Mouse (Mus musculus): ENCODE measurements around the gene Snx18. TPM values are rescaled to one million over a fixed set of nuclear protein-coding genes. Genes with fewer than 3 reads are reported as not detected.
A peak's percentile ranks its signal among the peaks of the same experiment; 100 is the strongest.

Gene Snx18
- polyA plus RNA-seq, 1 experiment: 0.07 TPM

DNA sequence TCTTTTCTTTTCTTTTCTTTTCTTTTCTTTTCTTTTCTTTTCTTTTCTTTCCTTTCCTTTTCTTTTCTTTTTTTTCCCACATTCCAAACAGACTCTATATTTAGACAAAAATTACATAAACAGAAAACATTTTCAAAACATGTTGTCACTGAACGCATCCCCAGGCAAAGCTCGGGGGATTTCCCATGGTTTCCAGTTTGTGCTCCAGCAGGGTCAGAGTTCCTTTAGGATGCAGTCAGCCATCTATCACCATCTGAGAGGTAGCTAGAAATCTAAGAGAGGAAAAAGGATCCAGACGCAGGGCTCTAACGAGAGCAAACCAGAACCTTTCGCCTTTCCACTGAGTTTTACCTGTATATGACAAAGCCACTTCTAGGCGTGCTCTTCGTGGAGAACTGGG lies 52.0 kb downstream of the Snx18 start:
- Histone ChIP-seq H3K4me3 (replicated peaks) (no peak overlapping the region), H3K27me3 (ENCODE audit: control insufficient read depth) (no peaks in the 10 kb centered on the region), H3K4me1 (ENCODE audit: control insufficient read depth) (no peaks in the 10 kb centered on the region), H3K9me3 (ENCODE audit: control insufficient read depth, low read length) (peaks cover 11% of the 10 kb centered on the region), H3K36me3 (ENCODE audit: control insufficient read depth) (no peaks in the 10 kb centered on the region)
- TF ChIP-seq GATA1 (IDR thresholded peaks at IDR 0.05; ENCODE audit: low read length) (no peak), TAL1 (IDR thresholded peaks at IDR 0.05; ENCODE audit: low read length) (no peak)

DNA sequence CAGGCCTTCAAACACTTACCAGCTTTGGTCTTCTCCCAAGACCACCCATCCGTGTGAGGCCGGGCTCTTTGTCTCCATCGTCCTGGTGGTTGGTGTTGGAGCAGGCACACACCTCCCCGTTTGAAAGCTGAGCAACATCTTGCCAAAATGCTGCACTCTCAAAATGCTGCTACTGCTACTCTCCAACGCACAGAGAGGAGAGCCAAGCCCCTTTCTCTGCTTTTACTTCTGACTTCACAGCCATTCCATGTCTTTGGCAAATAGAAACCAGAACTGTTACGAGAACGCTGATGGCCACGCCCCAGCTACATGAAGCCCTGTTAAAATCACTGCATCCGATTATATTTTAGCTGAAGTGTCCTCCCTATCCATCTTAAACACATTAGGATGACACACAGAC lies 58.7 kb downstream of the Snx18 start:
- H3K36me3 ChIP-seq (ENCODE audit: control insufficient read depth): no peaks in the 10 kb centered on the region
- no peaks in the 10 kb centered on the region for H3K4me1 ChIP-seq (ENCODE audit: control insufficient read depth)
- TF ChIP-seq TAL1 (IDR thresholded peaks at IDR 0.05; ENCODE audit: low read length) (no peak), GATA1 (IDR thresholded peaks at IDR 0.05; ENCODE audit: low read length) (no peak)
- peaks cover 18% of the 10 kb centered on the region for H3K9me3 ChIP-seq (ENCODE audit: control insufficient read depth, low read length)
- H3K27me3 ChIP-seq (ENCODE audit: control insufficient read depth): no peaks in the 10 kb centered on the region
- H3K4me3 ChIP-seq (replicated peaks): no peak overlapping the region

DNA sequence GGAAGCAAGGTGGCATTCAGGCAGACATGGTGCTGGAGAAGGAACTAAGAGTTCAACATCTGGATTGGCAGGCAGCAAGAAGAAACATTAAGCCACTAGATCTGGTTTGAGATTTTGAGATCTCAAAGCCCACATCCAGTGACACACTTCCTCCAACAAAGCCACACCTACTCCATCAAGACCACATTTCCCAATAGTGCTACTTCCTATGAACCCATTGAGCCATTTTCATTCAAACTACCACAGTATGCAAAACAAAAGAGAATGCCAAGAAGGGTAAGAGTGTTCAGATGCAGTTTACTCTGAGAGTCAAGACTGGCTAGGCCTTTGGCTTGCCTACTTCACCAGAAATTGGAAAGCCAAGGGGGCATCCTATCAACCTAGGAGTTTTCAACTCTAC lies 61.8 kb downstream of the Snx18 start:
- no peaks in the 10 kb centered on the region for H3K4me1 ChIP-seq (ENCODE audit: control insufficient read depth)
- peaks cover 17% of the 10 kb centered on the region for H3K9me3 ChIP-seq (ENCODE audit: control insufficient read depth, low read length)
- no peaks in the 10 kb centered on the region for H3K36me3 ChIP-seq (ENCODE audit: control insufficient read depth)
- no peak overlapping the region for H3K4me3 ChIP-seq (replicated peaks)
- TF ChIP-seq GATA1 (IDR thresholded peaks at IDR 0.05; ENCODE audit: low read length) (no peak), TAL1 (IDR thresholded peaks at IDR 0.05; ENCODE audit: low read length) (no peak)
- H3K27me3 ChIP-seq (ENCODE audit: control insufficient read depth): no peaks in the 10 kb centered on the region

- H3K9me3 ChIP-seq (ENCODE audit: control insufficient read depth, low read length): peaks cover 12% of the 10 kb centered on the region; the same call in 1 of the 2 replicates
- no peaks in the 10 kb centered on the region for H3K4me1 ChIP-seq (ENCODE audit: control insufficient read depth)
- no peaks in the 10 kb centered on the region for H3K36me3 ChIP-seq (ENCODE audit: control insufficient read depth)
- no peaks in the 10 kb centered on the region for H3K27me3 ChIP-seq (ENCODE audit: control insufficient read depth)
- H3K4me3 ChIP-seq (replicated peaks): no peak overlapping the region
- TF ChIP-seq GATA1 (IDR thresholded peaks at IDR 0.05; ENCODE audit: low read length) (no peak), TAL1 (IDR thresholded peaks at IDR 0.05; ENCODE audit: low read length) (0 out of 3 replicates have a peak, but pooled peaks have one; percentile 11)
These were observed 63.1 kb downstream of the Snx18 start for GRCm38 (mm10) chr13:113555226-113555625.

DNA sequence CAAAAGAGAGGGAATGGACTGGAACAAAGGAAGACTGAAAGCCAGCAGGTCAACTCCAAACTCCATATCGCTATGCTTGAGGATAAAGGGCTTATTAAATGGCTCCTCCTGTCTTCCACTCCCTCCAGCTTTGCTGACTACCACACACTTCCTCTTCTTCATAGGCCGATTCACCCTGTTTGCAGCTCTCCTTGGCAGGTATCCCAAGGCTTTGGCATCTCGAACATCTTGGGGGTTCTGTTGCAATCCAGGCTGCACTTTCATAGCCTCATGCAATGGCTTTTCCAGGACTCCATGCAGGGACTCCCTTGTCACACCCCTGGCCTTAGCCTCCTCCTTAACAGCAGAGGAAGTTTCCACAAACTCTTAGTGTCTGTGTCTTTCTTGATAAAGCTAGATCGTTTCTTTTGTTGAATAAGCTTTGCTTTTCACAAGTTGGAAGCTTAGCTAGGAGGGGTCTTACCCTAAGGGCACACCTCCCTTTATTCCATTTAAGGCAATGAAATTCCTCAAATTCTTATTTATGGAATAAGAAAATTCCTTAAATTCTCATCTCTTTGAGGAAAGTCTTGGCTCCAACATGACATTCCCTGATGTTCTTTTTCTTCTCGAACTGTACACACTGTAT lies 64.6 kb downstream of the Snx18 start:
- peaks cover 6% of the 10 kb centered on the region; the same call in 1 of the 2 replicates for H3K9me3 ChIP-seq (ENCODE audit: control insufficient read depth, low read length)
- H3K4me1 ChIP-seq (ENCODE audit: control insufficient read depth): no peaks in the 10 kb centered on the region
- H3K27me3 ChIP-seq (ENCODE audit: control insufficient read depth): no peaks in the 10 kb centered on the region
- no peaks in the 10 kb centered on the region for H3K36me3 ChIP-seq (ENCODE audit: control insufficient read depth)
- TF ChIP-seq TAL1 (IDR thresholded peaks at IDR 0.05; ENCODE audit: low read length): no peak
- no peak for TF ChIP-seq GATA1 (IDR thresholded peaks at IDR 0.05; ENCODE audit: low read length)
- H3K4me3 ChIP-seq (replicated peaks): no peak overlapping the region

GRCm38 (mm10) chr13:113552341-113552740 lies 66.0 kb downstream of the Snx18 start:
- no peaks in the 10 kb centered on the region for H3K36me3 ChIP-seq (ENCODE audit: control insufficient read depth)
- H3K27me3 ChIP-seq (ENCODE audit: control insufficient read depth): no peaks in the 10 kb centered on the region
- H3K4me3 ChIP-seq (replicated peaks): no peak overlapping the region
- no peaks in the 10 kb centered on the region for H3K4me1 ChIP-seq (ENCODE audit: control insufficient read depth)
- peaks cover under 1% of the 10 kb centered on the region; the same call in 1 of the 2 replicates for H3K9me3 ChIP-seq (ENCODE audit: control insufficient read depth, low read length)
- TF ChIP-seq GATA1 (IDR thresholded peaks at IDR 0.05; ENCODE audit: low read length) (no peak), TAL1 (IDR thresholded peaks at IDR 0.05; ENCODE audit: low read length) (no peak)

DNA sequence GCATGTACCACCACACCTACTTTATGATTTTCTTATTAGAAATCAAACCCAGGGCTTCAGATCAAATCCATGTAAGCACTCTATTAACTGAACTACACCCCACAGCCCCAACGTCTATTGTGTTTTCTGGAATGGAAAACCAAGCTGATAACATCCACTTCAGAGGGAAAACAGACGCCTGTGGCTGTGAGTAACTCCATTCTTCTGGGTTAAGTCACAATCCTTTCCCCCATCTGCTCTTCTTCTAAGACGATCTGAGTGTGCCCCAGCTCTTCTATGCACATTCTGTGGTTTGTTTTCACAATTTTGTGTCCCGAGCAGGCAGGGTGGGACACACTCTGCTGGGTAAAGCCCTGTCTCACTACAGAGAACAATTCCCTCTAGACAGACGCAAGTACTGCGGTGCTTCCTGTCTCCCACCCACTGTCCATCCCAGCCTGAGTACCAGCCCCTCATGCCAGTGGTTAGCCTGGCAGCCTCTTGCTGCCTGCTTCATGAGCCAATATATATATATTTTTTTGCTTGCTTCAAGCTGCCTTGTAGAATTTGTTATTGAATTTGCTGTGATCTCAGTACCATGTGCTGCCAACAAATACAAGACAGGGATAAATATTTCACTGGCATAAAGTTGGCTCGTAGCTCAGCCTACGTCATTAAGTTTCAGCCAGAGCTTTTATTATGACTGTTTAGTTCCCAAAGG lies 67.3 kb downstream of the Snx18 start:
- Histone ChIP-seq H3K27me3 (ENCODE audit: control insufficient read depth) (no peaks in the 10 kb centered on the region), H3K4me1 (ENCODE audit: control insufficient read depth) (no peaks in the 10 kb centered on the region), H3K9me3 (ENCODE audit: control insufficient read depth, low read length) (no peaks in the 10 kb centered on the region), H3K4me3 (replicated peaks) (no peak overlapping the region), H3K36me3 (ENCODE audit: control insufficient read depth) (no peaks in the 10 kb centered on the region)
- TF ChIP-seq TAL1 (IDR thresholded peaks at IDR 0.05; ENCODE audit: low read length) (no peak), GATA1 (IDR thresholded peaks at IDR 0.05; ENCODE audit: low read length) (no peak)

DNA sequence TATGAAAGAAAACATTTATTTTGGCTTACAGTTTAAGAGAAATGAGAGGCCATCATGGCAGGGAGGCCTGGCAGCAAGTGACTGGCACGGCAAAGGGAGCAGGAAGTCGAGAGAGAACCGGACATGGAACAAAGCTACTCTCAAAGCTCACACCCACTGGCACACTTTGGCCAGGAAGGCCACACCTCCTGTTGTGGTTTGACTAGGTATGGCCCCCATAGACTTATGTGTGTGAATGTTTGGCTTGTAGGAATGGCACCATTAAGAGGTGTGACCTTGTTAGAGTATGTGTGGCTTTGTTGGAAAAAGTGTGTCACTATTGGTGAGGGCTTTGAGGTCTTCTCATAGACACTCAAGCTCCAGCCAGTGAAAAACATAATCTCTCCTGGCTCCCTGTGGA lies 69.3 kb downstream of the Snx18 start:
- TF ChIP-seq TAL1 (IDR thresholded peaks at IDR 0.05; ENCODE audit: low read length) (no peak), GATA1 (IDR thresholded peaks at IDR 0.05; ENCODE audit: low read length) (no peak)
- H3K27me3 ChIP-seq (ENCODE audit: control insufficient read depth): no peaks in the 10 kb centered on the region
- no peak overlapping the region for H3K4me3 ChIP-seq (replicated peaks)
- H3K36me3 ChIP-seq (ENCODE audit: control insufficient read depth): no peaks in the 10 kb centered on the region
- H3K4me1 ChIP-seq (ENCODE audit: control insufficient read depth): no peaks in the 10 kb centered on the region
- H3K9me3 ChIP-seq (ENCODE audit: control insufficient read depth, low read length): no peaks in the 10 kb centered on the region

- H3K9me3 ChIP-seq (ENCODE audit: control insufficient read depth, low read length): no peaks in the 10 kb centered on the region
- TF ChIP-seq TAL1 (IDR thresholded peaks at IDR 0.05; ENCODE audit: low read length) (no peak), GATA1 (IDR thresholded peaks at IDR 0.05; ENCODE audit: low read length) (no peak)
- no peak overlapping the region for H3K4me3 ChIP-seq (replicated peaks)
- no peaks in the 10 kb centered on the region for H3K36me3 ChIP-seq (ENCODE audit: control insufficient read depth)
- H3K4me1 ChIP-seq (ENCODE audit: control insufficient read depth): no peaks in the 10 kb centered on the region
- no peaks in the 10 kb centered on the region for H3K27me3 ChIP-seq (ENCODE audit: control insufficient read depth)
These were observed 70.4 kb downstream of the Snx18 start for GRCm38 (mm10) chr13:113547807-113548426.

All from erythroblast, embryonic 14.5 days (primary cell).